16 mouse cellular contexts compared by ENCODE assay signal in the genomic region with DNA sequence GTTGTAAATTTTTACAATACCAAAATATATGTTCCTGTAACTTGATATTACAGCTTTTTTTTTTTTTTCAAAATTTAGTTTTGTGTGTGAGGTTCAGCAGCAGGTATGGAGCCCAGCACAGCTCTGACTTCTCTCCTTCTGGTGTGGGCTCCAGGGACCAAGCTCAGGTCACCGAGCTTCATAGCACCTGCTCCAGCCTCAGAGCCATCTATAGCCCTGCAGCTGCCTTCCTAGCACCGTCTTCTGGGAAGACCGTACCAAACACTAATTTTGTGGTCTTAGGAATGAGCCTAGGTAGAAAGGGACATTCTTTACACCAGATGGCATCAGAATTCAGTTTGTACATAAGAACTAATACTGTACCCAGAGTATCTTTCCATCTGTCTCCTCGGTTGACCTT. TPM values are rescaled to one million over a fixed set of nuclear protein-coding genes. Genes with fewer than 3 reads are reported as not detected.
DNase-seq lines count a peak whose midpoint lies in the region; TF ChIP-seq lines count a peak whose summit lies in the region.
"Had no signal": no experiment of that assay in that cellular context is flagged by ENCODE, and none has a peak within 500 bp of the region (broad histone marks: within the 10 kb centered on the region; RNA-seq: fewer than 3 reads in every experiment).

No protein-coding gene starts in this region.

- H3K36me3 ChIP-seq in myocyte (ENCODE audit: control insufficient read depth, insufficient read depth): peaks cover 8% of the 10 kb centered on the region

- H3K4me3 ChIP-seq in myocyte: no peak overlapping the region

- no peak overlapping the region for H3K4me2 ChIP-seq in myocyte (ENCODE audit: low read depth)

- intact Hi-C loops in heart, postnatal 25 days (cut with DNase I): no loop called here

- peak; percentile 41 for DNase-seq in heart, adult 11 months
- no peak for DNase-seq in heart, postnatal 25 days (ENCODE audit: low spot score)
- DNase-seq in left cerebral cortex, adult 9 months (ENCODE audit: low spot score in 2 of 2): no peak
- DNase-seq: adrenal gland, adult 2 months; adrenal gland, adult 8-10 months; adrenal gland, postnatal 10 days; adrenal gland, postnatal 14 days; adrenal gland, postnatal 25 days; adrenal gland, postnatal 36 days; B cell, adult 2 months; cerebellum, adult 11 months; cerebellum, adult 11-12 months; cerebellum, adult 18-20 months had no signal

- H3K27me3 ChIP-seq in myocyte (ENCODE audit: control insufficient read depth, insufficient read depth, insufficient read length): no peaks in the 10 kb centered on the region
- H3K27me3 ChIP-seq: CH12.LX, Patski had no signal

- no peaks in the 10 kb centered on the region for H3K79me2 ChIP-seq in myocyte (ENCODE audit: control insufficient read depth, insufficient read depth)

- no peak for TF ChIP-seq POLR2A in myocyte (IDR thresholded peaks at IDR 0.05; ENCODE audit: insufficient read length, low read depth)

- H3ac ChIP-seq in myocyte (ENCODE audit: control insufficient read depth, insufficient read length): no peak overlapping the region

TF ChIP-seq in myocyte, 11 proteins besides CTCF, POLR2A, EP300 and RAD21:
- TF ChIP-seq MAX (IDR thresholded peaks at IDR 0.05; ENCODE audit: low read depth) (no peak), REST (IDR thresholded peaks at IDR 0.05; ENCODE audit: insufficient read depth, insufficient read length) (no peak), MYOD1 (IDR thresholded peaks at IDR 0.05; ENCODE audit: control insufficient read depth in 1 of 3, insufficient read length in 2 of 3, low read depth in 2 of 3) (peak in 2 of 3 experiments; percentile 22 to 58), SRF (IDR thresholded peaks at IDR 0.05; ENCODE audit: control insufficient read depth, insufficient read length, low read depth) (no peak), CEBPB (IDR thresholded peaks at IDR 0.05; ENCODE audit: insufficient read depth, poor library complexity, severe bottlenecking) (no peak), TCF12 (IDR thresholded peaks at IDR 0.05; ENCODE audit: insufficient read depth, poor library complexity, severe bottlenecking) (no peak), MYOG (IDR thresholded peaks at IDR 0.05; ENCODE audit: control insufficient read depth in 1 of 3, insufficient read depth in 1 of 3, insufficient read length in 2 of 3, low read depth in 2 of 3) (peak in 2 of 3 experiments; percentile 45 to 71), E2F4 (IDR thresholded peaks at IDR 0.05; ENCODE audit: insufficient read depth) (no peak), TCF3 (IDR thresholded peaks at IDR 0.05; ENCODE audit: insufficient read length, low read depth) (no peak), USF1 (IDR thresholded peaks at IDR 0.05; ENCODE audit: low read depth) (no peak)

RNA-seq across cellular contexts. Expression of gene Ppme1, which starts 36.6 kb away (rescaled TPM):
- total RNA-seq in heart, postnatal 25 days (2021): 10 to 100 TPM; 38.3 to 43.4 TPM
- 46.8 TPM for polyA plus RNA-seq in myocyte (2012; fragmentation: generic; extraction: Trizol)

RNA-seq across cellular contexts. Expression of gene C2cd3, which starts 36.7 kb away (rescaled TPM):
- total RNA-seq in heart, postnatal 25 days (2021): 1 to 10 TPM; 8.0 to 9.9 TPM
- 6.0 TPM for polyA plus RNA-seq in myocyte (2012; fragmentation: generic; extraction: Trizol)
